Mouse (Mus musculus): Measurements from ENCODE around the gene Gsdma. TPM values are rescaled to one million over a fixed set of nuclear protein-coding genes. Genes with fewer than 3 reads are reported as not detected.
A peak's percentile ranks its signal among the peaks of the same experiment; 100 is the strongest.
"Not testable (repeated sequence)": the region's sequence is repeated elsewhere in the genome, so short reads cannot be mapped to it uniquely, and the experiment has no call there.

The Gsdma gene
- not detected for total RNA-seq (2021)
- long read RNA-seq, experiment 1 = 0 reads
- long read RNA-seq, experiment 2 = 0 reads

DNA sequence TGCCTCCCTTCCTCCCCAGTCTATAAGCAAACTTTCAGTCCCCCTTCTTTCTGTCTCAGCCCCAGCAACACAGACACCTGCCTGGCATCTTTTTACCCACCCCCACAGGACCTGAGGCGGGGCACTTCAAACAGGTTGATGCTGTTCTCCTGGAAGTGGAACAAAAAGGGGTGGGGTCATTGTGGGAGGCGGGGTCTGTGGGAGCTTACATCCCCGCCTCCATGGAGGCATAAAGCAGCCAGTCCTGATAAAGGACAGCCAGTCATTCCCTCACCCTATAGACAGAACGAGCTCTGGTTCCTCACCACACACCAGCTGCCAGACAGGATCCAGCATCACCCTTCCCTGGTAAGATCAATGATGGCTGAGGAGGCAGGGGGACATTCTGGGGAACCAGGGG lies at the start of gene Gsdma:
Gene Gsdma (plus strand): TSS at position 261 of the 400 bp plus-strand sequence.
- DNase-seq = no peak

- DNase-seq = no peak
Observed at GRCm38 (mm10) chr11:98620791-98621190, 43.4 kb upstream of the Gsdma start.

DNA sequence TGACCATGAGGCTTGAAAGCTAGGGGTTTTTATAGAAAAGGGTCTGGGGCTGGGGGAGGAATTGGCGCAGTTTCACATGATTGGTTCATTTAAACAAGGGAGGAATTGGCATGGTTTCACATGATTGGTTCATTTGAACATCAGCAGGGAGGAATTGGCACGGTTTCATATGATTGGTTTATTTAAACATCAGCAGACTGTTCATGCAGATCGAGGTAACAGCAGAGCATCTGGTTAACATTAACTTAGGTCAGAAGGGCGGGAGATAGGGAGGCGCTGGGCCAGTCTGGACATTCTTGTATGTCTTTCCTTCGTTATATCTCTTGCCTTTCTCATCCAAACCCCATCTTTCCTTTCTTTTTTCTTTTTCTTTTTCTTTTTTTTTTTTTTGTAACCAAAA lies 40.2 kb upstream of the Gsdma start:
- DNase-seq = not testable (repeated sequence)

- not testable (repeated sequence) for DNase-seq
Observed at GRCm38 (mm10) chr11:98624381-98624780, 39.8 kb upstream of the Gsdma start.

DNA sequence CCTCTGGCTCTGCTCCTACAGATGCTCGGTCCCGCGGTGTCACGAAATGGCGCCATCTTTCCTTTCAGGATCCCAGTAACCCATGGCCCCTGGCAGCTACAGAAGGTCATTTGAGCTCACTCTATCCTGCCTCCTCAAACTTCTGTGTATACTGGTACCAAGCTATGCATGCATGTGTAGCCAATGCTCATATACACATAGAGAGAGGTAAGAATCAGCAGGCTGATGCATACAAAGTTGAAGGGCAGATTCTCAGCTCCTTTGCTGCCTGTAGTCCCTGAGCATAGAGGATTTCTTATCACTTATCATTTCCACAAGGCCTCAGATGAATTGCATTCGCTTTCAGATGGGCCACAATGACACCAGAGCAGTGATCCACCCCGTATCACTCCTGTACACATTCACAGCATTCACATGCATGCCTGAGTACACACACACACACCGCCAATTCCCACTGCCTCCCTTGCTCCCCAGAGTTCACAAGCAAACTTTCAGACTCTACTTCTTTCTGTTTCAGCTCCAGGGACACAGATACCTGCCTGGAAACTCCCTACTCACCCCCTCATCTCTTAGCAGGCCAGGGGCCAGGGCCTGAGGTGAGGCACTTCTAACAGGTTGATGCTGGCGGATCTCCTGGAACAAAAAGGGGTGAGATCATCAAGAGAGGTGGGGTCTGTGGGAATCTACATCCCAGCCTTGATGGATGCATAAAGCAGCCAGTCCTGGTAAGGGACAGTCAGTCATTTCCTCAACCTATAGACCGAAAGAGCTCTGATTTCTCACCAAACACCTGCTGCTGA lies 38.3 kb upstream of the Gsdma start, which contains the start of the genes Gm12355 and Gsdma3:
Gene Gm12355 (minus strand): TSS at position 51 of the 800 bp plus-strand sequence.
Gene Gsdma3 (plus strand): TSS at position 750 of the 800 bp plus-strand sequence.
- DNase-seq = no peak

- DNase-seq = no peak
Observed at GRCm38 (mm10) chr11:98628706-98629105, 35.4 kb upstream of the Gsdma start.

DNA sequence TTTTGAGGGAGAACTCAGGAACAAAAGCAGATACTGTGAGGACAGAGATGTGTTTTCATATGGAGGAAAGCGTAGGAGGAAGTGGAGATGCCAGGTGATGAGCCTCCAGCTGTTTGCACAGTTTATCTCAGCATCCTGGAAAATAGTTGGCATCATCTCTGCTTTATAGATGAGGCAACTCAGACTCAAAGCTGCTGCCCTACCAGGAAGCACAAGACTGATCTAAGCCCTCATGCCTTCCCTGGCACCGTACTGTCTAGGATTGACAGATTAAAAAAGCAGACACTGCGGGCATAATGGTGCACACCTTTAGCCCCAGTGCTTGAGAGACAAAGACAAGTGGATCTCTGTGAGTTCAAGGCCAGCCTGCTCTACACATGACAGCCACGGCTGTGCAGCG lies 33.5 kb upstream of the Gsdma start:
- DNase-seq = no peak

GRCm38 (mm10) chr11:98635312-98635970 lies 28.7 kb upstream of the Gsdma start:
- not testable (repeated sequence) for DNase-seq

DNA sequence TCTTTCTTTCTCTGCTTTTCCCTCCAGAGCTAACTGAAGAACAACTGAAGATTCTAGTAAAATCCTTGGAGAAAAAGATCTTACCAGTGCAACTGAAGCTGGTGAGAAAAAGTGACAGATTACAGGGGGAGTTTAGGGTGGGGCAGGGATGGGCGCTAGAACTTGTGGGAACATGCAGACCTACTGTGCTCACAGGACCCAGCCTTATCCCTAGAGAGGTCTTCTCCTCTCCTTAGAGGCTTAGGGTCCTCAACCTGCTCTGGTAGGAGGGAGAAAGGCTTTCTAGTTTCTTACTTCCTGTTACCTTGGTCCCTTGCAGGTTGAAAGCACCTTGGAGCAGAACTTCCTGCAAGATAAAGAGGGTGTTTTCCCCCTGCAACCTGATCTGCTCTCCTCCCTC lies 26.6 kb upstream of the Gsdma start:
- DNase-seq = no peak

DNA sequence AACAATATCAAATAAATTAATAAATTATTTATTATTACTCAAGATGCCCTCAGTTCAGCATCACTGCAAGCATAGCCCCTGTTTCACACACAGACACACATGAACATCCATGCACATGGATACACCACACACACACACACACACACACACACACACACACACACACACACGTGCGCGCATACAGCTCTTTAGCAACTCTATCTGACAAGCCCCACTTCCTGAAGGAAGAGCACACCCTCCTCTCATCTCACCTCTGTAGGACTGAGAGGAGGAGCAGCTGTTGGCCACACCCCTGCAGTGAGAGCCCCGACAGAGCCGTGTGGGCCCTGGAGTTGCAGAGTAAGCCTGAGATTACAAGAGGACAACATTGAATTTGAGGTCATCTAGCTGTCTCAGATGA lies 24.1 kb upstream of the Gsdma start:
- no peak for DNase-seq

DNA sequence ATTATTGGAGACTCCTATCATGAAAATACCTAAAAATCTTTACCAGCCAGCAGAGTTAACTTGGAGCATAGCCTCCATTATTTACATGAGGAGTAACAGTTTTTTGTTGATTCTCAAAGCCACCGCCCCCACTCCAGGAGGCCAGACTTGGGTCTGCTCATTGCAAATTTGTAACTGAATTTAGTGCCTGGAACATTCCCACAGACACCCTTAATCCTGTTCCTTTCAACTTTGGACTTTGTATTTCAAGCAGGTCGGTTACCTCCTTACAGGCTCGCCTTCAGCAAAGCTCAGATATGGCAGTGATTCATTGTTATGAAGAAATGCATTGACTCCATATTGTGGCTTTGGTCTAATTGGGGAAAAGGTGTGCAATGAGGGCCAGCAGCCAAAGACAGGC lies 19.4 kb upstream of the Gsdma start:
- DNase-seq = no peak

- no peak for DNase-seq
Observed at GRCm38 (mm10) chr11:98645946-98646345, 18.2 kb upstream of the Gsdma start.

DNA sequence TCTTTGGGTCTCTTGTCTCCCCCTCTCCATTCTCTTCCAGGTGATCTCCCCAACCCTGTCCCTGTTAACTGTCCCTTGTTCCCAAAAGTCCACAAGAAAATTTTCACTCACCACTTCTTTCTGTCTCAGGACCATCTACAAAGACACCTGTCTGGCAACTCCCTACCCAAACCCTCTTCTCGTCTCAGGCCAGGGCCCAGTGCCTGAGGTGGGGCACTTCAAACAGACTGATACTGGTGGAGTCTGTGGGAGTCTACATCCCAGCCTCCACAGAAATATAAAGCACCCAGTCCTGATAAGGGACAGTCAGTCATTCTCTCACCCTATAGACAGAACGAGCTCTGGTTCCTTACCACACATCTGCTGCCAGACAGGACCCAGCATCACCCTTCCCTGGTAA lies 17.7 kb upstream of the Gsdma start, which contains the start of gene Gsdma2:
Gene Gsdma2 (plus strand): TSS at position 301 of the 400 bp plus-strand sequence.
- no peak for DNase-seq

DNA sequence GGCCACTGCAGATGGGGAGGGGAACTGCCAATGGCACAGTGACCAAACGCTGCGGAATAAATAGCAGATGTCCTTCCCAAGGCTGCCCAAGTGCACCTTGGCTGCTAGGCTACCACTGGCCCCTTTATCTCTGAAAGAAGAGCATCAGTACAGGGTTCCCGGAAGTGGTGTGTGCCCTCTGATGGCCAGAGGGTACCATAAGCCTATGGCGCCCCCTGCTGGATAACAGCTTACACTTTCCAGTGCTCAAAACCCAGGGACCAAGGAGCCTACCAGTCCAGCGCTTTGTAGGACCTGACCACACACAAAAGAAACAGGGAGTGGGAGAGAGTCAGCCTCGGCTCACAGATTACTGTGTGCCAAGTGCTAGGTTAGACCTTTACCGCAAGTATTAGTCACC lies 9.1 kb upstream of the Gsdma start:
- DNase-seq = peak; percentile 57

- no peak for DNase-seq
Observed at GRCm38 (mm10) chr11:98660517-98660916, 3.6 kb upstream of the Gsdma start.

GRCm38 (mm10) chr11:98668984-98669383 lies 4.8 kb downstream of the Gsdma start:
- no peak for DNase-seq

DNA sequence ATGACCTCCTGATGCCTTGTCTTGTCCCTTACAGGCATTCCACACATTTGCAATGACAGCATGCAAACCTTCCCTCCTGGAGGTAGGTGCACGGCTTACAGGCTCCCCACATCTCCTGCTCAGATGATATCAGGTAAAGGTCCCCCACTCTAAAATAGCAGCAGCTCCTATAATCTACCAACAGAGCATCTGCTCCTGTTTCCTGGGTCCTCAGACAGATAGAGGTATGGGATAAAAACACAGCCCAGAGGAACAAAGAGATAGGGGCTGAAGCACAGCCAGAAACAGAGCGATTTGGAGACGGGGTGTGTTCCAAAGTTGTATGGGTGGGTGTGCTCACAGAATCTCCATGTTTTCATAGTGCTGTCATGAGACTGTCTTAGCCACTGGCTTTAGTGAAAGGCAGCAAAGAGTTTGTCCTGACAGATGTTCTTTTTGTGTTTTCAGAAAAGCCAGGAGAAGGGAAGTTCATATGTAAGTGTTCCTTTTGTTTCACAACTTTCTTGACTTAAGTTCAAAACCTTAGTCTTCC lies 7.2 kb downstream of the Gsdma start:
- no peak for DNase-seq

GRCm38 (mm10) chr11:98671857-98672256 lies 7.7 kb downstream of the Gsdma start:
- DNase-seq = no peak

- no peak for DNase-seq
Observed at GRCm38 (mm10) chr11:98672482-98672881, 8.3 kb downstream of the Gsdma start.

DNA sequence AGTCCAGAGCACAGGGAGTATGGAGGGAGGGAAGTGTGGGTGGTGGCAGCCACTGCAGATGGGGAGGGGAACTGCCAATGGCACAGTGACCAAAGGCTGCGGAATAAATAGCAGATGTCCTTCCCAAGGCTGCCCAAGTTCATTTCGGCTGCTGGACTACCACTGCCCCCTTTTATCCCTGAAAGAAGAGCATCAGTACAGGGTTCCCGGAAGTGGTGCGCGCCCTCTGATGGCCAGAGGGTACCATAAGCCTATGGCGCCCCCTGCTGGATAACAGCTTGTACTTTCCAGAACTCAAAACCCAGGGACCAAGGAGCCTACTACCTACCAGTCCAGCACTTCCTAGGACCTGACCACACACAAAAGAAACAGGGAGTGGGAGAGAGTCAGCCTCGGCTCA lies 9.0 kb downstream of the Gsdma start:
- DNase-seq = peak; percentile 52

DNA sequence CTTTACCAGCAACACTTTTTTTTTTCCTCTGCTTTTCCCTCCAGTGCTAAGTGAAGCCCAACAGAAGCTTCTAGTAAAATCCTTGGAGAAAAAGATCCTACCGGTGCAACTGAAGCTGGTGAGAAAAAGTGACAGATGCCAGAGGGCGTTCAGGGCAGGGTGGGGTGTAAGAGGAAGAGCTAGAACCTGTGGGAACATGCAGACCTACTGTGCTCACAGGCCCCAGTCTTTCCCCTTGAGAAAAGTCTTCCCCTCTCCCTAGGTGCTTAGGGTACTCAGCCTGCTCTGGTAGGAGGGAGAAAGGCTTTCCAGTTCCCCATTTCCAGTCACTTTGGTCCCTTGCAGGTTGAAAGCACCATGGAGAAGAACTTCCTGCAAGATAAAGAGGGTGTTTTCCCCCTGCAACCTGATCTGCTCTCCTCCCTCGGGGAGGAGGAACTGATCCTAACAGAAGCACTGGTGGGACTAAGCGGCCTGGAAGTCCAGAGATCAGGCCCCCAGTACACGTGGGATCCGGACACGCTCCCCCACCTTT lies 11.7 kb downstream of the Gsdma start:
- DNase-seq = no peak

DNA sequence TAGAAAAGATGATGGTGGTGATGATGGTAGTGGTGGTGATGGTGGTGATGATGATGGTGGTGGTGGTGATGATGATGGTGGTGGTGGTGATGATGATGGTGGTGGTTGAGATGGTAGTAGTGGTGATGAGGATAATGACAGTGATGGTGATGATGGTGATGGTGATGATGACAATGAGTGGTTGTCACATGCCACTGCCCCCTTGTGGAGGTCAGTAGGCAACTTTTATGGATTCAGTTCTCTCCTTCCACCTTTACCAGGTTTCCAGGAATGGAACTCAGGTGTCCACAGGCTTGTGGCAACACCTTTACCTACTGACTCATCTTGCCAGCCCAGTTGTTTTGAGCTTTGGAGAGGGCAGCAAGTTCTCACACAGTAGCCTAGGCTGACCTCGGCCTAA lies 15.9 kb downstream of the Gsdma start:
- DNase-seq = no peak

DNA sequence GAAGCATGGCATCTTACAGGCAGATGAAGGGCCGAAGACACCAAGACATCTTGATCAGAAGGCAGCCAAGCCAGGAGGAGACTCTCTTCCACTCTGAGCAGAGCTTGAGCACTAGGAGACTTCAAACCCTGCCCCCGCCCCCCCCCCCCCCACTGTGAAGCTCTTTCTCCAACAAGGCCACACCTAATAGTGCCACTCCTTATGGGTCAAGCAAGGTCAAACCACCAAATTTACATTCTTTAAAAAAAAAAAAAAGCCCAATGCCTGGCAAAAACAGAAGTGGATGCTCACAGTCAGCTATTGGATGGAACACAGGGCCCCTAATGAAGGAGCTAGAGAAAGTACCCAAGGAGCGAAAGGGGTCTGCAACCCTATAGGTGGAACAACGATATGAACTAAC lies 16.4 kb downstream of the Gsdma start:
- DNase-seq = not testable (repeated sequence)

All from gastrocnemius, postnatal 10 days (tissue).